Mouse (Mus musculus) cerebellum, adult (tissue): ENCODE measurements around the gene Msx1.

Experiments used
- ATAC-seq: cut with Nextera tagmentation; 2 replicates; pipeline ENCODE4 v1.9.2; 2017; ENCODE audit warnings: mild to moderate bottlenecking, moderate library complexity, mixed read lengths; ENCODE audit not compliant: insufficient number of reproducible peaks, low FRiP score, low TSS enrichment

The Msx1 gene

DNA sequence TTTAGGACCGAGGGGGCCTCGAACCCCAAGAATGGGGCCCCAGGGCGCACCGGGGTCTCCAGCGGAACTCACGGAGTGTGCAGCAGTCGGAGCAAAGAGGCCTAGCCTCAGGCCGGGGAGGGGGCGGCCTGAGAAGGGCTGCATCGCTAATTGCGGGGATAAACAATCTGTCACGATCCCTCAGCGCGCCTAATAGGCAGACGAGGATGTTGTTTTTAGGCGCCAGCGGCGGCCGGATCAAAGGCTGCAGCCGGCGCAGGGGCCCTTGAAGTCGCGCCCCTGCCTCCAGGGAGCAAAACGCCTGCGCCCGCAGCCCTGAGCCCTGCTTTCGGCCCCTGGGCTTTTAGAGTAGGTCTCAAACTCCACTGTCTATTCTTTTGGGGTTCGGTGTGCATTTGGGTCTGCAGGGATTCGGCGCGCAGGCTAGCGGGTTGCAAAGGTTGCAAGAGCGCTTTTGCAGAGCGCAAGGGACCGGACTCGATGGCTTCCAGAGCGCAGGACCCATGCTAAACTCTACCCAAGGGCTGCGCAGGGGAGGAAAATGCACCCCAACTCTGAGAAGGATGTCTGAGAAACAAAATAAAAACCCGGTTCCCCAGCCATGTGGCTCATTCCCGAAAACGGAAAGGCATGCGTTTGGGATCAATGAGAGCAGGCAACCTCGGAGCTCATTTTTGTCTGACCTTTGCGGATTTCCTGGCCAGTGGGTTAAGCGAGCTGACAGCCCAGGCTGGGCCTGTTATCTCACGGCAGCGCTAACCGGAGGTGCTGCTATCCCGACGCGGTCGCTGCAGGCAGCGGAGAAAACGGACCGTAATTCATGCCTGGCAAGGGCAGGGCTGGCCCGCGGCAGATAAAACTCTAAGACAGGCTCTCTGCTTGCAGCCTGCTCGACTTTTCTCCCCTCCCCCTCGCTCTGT lies 2.6 kb upstream of the Msx1 start:
- ATAC-seq = no peak

DNA sequence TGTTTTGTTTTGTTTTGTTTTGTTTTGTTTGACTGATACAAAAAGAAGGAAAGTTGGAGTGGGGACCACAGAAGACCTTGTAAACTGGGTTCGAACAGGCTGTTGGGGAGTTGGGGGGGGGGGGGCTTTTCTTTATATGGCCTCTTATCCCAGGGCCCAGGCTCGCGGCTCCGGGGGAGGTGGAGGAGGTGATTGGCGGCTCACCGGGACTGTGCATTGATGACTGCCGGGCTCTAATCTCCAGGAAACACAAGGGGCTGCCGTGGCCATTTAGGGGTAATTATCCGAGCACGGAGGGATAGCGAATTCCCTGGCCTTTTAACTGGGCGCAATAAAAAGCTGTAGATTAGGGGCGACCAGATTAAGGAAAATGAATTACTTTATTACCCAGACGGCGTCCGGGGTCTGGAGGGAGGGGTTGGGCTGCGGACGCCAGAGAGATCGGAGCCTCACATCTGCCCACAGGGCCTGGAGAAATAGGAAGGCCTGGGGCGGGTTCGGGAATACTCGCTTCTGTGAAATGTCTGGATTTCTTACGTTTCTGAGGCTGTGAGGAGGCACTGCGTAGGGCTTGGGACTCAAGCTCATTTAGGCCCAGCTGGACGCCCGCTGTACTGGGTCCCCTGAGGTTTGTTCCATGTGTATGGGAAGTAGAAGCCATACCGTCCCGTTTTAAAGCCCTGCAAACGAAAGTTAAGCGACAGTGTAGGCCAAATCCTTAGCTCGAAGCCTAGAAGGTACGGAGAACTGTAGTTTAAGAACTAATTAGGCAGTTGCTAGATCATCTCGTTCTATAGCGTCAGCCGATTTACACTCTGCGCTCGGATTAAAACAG lies 1.4 kb upstream of the Msx1 start:
- ATAC-seq = no peak

DNA sequence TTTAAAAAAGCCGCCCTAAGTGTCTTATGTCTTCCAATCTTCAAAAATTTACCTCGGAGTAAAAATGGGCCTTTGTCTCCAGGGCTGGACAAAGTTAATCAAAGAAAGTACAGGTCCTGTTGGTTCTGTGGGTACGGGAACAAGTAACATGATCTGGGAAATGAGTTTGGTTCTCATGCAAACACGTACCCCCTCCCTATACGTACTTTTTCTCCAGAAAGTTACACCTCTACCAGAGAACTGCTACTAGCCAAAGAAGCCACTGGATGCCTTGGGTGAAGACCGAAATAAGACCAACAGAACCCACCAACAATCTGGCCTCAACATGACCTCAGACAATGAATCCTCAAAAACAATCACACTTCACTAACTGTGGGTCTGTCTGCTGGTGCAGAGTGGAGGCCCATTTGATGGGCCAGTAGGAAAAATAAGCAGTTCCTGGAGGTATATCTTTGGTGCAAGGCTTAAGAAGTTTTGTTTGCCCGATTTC lies 773 bp upstream of the Msx1 start:
- ATAC-seq = no peak

DNA sequence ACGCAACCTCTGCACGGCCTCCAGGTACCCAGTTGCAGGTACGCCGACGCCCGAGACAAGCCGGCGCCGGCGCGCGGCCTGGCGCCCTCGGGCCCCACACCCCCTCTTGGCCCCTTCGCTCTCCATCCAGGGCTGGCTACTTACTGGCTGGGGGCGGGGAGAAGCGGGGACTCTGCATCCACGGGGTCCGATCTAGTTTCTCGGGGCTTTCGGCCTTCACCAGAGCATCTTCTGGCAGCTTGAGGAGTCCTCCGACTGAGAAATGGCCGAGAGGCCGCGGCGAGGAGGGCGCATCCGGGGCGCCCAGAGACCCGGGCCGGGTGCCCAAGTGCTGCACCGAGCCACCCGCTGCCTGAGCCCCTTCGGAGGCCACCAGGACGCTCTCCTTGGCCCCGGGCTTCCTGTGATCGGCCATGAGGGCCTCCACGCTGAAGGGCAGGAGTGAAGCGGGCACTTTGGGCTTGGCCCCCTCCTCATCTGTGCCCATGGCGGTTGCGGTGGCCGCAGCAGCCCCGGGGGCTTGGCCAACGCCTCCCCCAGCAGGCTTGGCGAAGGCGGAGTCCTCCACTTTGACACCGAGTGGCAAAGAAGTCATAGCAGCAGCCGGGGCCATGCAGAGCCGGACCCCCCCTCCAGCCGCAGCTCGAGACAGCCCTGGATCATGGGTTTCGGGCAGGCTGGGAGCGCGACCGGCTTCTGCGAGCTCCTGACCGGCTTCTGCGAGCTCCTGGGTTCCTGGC lies 492 bp downstream of the Msx1 start:
- no peak for ATAC-seq

DNA sequence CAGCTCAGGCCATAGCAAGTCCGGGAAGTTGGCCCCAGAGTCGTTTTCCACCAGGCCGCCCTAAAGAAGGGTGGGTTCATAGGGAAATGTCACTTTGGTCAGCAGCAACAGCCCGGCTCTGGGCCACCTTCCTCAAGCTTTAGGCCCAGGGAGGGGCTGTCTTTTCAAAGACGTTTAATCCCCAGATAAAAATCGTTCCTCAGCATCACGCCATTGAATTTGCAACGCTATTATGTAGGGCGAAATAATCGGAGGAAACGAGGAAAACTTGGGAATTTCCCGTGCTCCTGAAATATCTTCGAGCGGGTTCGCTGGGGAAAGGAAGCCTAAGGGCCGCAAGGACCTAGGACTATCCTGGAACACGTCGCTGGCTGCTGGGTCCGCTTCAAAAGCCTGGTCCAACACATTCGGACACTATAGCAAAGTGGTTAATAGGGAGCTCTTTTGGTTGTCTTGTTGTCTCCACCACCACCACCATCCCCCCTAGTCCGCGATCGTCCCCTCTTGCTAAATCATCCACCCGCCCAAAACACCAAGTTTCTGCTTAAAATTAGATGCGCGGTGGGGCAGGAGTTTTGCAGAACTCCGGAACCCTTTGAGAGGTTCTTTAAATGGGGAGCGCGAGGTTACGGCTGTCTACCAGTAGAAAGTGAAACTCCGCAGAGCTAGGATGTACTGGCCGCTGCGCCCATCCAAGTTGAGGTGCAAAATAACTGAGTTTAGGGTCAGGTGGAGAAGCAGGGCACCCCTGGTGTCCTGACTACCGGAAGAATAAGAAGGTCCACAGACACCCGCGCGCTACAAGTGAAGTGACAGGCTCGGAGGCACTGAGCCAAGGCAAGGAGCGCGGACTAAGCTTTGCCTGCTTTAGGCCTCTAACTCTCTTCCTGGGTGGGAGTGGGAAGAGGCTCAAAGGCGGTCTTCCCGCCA lies 1.3 kb downstream of the Msx1 start:
- no peak for ATAC-seq

DNA sequence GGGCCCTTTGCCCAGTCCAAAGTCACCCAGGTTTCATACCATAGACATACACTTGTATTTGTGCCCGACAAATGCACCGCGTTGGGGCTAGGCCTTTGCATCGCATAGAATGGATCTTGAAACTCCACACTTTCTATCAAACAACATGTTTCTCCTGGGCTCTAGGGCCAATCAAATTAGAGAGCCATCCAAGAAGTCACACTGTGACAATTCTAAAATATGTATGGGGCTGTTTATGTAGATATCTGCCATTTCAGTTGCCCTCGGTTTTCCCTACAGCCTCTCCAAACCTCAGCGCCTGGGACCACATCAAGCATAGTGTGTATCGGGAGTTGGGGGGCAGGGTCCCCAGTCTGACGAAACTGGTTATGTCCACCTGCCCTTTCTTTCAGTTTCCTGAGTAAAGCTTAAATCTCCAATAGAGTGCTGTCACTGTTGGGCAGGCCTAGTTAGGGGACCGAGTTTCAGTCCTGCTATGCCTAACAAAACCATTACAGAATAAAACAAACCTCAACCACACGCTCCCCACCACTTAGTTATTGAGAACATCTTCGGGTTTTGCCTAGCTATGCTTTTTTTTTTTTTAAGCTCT lies 2.2 kb downstream of the Msx1 start:
- ATAC-seq = no peak

DNA sequence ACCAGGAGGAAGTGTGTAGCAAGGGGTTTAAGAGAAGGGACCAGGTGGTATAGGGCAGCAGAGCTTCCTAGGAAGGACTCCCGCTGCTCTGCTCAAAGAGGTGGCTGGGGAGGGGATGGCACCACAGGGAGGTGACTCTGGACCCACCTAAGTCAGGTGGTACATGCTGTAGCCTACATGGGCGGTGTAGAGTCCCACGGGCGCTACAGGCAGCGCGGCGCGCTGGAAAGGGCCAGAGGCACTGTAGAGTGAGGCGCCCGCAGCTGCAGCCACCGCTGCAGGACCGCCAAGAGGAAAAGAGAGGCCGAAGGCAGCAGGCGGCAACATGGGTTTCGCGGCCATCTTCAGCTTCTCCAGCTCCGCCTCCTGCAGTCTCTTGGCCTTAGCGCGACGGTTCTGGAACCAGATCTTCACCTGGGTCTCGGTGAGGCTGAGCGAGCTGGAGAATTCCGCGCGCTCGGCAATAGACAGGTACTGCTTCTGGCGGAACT lies 3.2 kb downstream of the Msx1 start:
- ATAC-seq = no peak

DNA sequence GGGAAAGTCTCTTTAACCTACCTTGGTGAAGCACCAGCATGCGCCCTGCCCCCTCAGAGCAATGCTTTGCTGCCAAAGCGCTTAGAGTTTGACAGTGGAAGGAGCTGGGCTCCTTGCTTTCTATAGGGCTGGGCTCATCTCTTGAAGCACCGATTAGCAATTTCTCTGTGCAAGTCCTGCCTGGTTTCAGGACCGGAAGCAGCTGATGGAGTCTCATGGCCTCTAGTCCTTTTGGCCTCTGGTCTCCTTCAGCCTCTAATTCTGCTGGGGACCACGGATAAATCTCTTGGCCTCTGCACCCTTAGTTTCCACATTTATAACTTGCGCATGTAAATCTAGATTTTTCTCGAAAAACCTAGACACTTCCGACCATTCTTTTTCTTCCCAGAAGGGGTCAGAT lies 3.7 kb downstream of the Msx1 start:
- no peak for ATAC-seq

DNA sequence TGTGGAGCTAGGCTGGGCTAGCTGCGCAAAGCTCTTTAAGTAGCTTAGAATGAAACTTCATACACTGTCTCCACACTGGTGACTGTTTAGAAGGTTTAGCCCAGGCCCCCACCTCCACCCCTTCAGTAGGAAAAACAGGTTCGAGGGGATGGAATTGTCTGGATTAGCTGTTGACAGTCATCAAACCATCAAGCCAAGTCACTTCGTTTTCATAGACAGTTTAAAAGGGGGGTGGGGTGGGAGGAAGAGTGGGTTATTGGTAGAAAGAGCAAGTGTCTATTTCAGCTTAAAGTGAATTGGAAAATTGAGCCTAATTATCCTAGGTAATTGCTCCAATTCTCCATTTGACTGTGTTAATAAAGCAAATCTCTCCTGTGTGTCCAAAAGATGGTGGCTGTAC lies 4.4 kb downstream of the Msx1 start:
- no peak for ATAC-seq

DNA sequence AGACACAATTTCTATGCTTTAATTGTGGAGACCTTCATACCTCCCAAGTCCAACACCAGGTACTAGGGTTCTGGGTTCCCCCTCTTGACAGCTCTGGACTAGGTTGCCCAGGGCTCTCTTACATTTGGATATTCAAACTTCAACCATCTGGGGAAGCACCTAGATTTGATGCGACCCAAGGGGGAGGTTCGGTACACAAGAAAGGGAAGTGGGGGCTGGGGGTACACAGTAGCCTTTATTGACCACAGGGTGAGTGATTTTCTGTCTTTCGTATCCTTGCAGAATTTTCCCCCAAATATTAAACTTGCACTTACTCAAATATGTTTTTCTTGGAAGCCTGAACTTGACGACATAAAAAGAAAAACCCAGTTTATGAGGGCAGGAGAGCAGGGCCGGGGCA lies 4.8 kb downstream of the Msx1 start:
- ATAC-seq = no peak

DNA sequence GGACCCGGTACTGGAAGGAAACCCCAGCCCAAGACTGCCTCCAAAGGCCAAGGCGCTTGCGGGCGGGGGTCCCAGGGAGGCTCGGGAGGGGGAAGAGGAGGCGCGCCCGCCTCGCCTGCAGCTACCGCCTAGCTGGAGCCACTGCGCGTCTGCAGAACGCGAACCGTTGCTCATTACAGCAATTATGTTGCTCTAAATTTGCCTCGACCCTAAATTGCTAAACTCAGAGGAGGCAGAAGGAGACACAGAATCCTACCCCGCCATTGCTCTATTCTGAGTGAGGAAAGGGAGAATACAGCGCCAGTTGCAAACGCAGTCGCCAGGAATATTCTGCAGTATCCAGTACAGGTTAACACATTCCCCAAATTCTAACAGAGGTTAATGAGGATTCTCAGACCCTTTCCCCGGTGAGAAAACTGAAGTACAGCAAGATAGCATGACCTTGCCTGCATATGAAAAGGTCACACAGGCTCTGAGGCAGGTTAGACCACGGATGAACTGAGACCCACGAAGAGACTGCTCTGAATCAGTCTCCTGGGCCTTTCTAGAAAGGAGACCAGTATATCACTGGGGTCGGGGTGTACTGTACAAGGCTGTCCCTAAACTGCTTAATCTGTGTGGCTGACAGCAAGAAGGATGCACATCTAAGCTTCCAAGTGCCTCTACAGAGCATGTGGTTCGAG lies 5.7 kb downstream of the Msx1 start:
- no peak for ATAC-seq

DNA sequence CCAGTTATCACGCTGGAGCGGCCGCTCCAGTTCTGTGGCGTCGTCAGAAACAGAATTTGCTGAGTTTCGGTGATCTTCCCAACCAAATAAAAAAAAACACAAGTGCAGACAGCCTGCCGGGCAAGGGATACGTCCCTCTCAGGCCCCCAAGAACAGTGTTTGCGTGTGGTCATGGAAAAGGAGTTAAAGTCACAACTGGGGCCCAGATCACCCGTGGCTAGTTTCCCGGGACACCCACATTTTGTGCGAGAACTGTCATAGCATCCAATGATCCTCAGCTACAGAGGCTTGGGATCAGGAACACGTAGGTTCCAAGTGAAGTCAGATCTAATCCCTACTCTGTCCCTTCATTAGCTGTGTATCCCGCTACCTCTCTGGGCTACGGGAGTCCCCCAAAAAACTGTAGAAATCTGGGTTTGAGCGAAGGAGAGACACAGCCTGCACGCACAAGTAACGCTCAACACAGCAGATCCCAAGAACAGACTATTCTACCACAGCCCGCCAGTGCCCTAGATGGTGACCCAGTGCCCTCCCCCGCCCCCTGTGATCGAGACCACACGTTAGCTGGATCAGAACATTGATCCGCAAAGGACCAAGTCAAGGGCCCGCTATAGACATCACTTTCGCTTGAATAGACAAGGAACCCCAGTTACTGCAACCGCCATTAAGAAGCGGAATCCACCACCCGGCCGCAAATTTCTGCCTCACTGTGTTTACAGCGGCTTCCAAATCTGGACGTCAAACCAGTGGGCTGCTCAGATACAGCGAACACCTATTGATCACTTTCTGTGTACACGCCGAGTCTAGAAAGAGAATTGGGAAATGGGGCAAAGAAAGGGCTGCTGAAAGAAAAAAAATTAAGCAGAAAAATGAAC lies 6.5 kb downstream of the Msx1 start:
- no peak for ATAC-seq

DNA sequence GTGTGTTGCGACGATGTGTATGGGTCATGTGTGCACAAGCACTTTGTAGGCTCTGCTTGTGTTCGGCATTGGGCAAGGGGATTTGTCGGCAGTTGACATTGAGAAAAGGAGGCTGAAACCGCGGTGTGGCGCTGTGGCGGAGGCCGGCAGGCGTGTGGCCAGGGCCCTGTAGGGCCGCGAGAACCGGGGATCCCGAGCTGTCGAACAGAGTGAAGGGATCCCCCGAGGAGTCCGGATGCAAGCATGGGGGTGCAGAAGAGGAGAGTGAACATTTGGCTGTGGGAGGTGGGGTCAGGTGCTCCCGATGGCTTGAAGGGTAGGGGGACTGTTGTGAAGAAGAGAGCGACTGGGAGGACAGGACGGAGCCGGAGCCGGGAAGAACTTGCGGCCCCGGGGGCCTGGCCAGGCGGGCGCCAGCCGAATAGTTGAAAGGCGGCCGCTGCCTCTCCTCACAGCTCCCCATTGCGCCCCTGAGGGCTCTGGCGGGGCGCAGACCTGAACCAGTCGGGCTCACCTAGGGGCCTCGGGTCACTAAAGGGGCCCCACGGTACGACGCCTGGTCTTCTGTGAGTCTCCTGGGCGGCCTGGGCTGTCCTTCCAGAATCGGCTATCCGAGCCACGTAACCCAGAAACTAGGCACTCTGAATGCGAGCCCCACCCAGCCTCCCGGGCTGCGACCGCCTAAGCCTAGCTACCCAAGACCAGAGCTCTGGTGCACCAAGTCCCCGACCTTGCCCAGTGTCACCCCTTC lies 7.3 kb downstream of the Msx1 start:
- no peak for ATAC-seq

DNA sequence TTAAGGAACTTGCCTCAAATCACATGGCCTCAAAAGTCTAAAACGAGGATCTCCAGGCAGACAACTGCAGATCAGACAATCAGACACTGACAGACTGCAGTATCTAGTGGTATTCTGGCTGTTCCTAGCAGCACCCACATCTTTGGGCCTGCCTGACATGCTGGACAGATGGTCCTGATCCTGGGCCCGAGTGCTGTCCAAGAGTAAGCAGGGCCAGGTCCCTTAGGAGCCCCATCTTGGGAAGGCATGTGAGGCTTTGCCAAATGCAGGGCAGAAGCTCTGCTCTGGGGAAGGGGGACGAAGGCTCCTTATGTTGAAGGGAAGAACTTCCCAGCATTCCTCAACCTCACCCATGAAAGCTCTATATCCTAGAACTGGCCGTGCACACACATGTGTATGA lies 8.5 kb downstream of the Msx1 start:
- ATAC-seq = no peak

DNA sequence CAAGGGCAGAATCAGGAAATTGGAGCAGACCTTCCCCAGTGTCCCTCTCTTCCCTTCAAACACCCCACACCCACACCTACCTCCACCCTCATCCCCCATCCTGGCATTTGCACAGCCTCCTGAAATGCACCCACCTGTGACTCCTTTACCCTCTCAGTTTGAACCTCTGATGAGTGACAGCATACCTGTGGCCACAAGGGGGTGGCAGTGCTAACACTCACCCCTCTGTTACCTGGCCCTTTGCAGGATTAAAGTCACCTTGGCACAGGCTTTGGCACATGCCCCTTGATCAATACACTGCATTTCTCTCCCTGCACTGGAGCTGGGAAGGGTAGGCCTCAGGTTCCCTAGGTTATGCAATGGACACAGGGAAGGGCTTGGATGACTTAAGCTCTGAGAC lies 10.2 kb downstream of the Msx1 start:
- ATAC-seq = no peak

DNA sequence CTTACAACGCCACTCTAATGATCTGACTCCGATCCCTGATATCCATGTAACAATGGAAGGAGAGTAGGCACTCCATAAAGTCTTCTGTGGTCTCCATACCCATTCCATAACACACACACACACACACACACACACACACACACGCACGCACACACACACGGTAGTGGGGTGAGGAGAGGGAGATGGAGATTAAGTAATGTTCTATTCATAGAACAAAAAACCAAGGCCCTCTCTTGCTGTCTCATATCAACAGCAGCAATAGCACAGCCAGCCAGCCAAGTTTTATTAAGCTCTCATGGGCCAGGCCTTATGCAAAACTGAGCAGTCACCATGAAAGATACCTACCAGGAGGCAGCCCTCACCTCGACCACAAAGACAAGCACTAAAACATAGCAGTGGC lies 19.1 kb downstream of the Msx1 start:
- no peak for ATAC-seq

DNA sequence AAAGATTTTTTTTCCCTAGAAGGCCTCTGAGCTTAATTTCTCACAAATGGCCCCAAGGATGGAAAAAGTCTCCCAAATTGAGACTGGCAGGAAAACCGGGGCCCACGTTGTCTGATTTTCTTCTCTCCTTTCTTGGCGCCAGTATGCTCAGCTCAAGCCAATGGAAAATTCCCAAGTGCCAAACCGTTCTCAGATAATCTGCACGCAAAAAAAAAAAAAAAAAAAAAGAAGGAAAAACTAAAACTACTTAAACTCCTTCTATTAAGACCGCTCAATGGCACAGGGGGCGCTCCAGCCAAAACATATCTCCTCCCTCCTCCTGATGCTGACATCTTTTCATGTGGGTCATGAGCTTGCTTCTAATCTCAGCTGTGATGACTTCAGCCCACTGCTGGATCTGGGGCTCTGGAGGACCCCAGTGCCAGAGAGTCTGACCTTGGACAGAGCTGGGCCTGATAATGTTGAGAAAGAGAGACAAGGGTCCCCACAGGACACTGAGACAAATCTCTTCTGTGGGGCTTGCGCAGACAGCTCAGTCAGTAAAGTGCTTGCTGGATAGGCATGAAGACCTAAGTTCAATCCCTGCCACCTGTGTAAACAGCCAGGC lies 19.8 kb downstream of the Msx1 start:
- no peak for ATAC-seq
